Mouse (Mus musculus): ENCODE measurements at regions not wholly inside any gene's neighbourhood (a gene's known extent, or its start where the extent isn't known, plus 50 kb on each side); places are given as distances from the start of the nearest gene placed in this dataset.

- TF ChIP-seq CTCF (IDR thresholded peaks at IDR 0.05; ENCODE audit: borderline replicate concordance, extremely low read depth, insufficient read depth, insufficient read length) (no peak), POLR2A (IDR thresholded peaks at IDR 0.05; ENCODE audit: borderline replicate concordance, extremely low read depth, insufficient read depth, insufficient read length, poor library complexity, severe bottlenecking) (no peak)
Observed at GRCm38 (mm10) chr4:94256026-94256425, 300.3 kb upstream of the Gm10306 start.
